Mouse (Mus musculus) T-cell, adult 2 months (primary cell): ENCODE measurements around the gene Trak1.
A peak's percentile ranks its signal among the peaks of the same experiment; 100 is the strongest.

Experiments used
- DNase-seq: peaks from one replicate; pipeline ENCODE4 v3.0.0; 2022; ENCODE audit warnings: low spot score

The Trak1 gene

DNA sequence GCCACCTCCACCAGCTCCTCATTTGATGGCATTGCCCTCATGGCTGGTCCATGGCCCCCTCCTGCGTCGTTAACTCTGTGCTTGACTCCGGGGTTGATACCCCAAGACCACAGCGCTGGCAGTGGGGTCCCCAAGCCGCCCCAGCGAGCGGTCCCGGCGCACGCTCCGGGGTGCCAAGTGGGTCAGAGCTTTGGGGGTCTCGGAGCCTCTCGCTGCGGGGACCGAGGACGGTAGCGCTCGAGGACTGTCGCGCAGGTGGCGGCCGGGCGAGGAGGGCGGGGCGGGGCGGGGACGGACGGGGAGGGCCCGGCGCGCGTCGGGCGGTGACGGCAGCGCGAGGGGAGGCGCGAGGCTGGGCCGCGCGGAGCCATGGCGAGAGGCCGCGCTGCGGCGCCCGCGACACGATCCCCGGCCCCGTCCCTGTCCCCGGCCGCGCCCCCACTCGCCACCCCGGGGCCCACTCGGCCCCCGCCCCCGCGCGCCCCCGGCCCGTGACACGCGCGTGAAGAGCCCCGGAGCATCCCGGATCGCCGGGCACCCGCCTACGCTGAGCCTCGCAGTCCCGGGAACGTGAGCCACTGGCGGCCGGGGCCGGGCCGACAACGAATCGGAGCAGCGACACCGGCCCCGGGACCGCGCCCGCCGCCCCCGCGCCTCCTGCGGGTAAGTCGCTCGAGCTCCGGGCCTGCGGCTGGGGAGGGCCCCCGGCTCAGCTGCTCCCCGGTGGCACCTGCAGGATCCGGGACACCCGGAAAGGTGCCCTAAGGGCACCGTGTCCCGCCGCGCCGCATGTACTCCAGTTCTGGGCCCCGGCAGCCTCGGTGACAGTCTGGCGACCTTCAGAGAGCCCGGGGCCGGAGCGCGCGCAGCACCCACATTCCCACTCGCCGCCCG lies at the start of gene Trak1:
TSS of gene Trak1 (plus strand) at position 332 of the 894 bp plus-strand sequence.
- peak; percentile 43 for DNase-seq

DNA sequence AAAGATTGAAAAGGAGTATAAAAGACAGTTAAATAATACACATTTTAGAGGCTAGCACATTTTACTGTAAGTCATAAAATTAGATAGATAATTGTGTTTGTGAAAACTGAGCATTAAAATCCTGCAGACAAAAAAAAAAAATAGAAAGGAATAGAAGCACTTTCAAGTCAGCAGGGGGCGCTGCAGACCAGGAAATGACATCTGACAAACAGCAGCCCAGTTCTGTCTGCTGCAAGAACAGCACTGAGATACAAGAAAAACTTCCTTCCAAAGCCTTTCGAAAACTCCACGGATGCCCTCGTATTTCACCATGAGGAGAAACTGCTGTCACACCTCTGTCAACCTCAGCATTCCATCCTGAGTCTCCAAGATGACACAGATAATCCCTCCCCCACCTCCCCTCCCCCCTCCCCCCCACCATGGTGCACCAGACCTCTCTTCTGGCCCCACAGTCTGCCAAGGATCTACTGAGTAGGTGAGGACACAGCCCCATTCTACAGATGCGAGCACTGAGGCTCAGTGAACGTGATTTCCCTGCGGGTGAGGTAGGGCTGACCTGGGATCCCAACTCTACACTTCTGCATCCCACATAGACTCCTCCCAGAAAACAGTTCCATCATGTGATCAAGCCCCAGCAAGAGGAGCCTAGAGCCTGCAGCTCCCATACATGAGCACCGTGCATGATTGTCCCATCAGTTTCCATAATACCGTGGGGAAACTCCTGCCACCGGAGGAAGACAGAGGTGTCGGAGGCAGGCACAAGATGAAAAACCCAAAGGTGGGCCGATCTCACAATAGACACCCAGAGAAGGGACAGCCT lies 49.1 kb upstream of the Trak1 start:
- DNase-seq: peak; percentile 74

DNA sequence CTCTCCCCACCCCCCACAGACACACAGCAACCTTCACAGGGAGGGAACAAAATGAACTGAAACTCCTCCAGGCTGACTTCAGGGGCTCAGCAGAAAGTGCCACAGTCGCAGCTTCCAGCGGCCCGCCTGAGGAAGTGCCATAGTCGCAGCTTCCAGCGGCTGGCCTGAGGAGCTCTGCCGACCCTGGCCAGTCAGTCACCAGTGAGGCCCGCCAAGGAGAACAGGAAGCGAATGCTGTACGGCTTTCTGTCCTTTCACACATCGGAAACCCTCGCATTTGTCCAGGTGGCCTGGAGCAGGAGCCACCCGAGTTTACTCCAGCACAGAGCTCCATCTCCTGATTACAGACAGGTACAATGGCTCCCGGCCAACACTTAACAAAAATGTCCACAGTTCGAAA lies 47.5 kb upstream of the Trak1 start:
- DNase-seq: no peak

DNA sequence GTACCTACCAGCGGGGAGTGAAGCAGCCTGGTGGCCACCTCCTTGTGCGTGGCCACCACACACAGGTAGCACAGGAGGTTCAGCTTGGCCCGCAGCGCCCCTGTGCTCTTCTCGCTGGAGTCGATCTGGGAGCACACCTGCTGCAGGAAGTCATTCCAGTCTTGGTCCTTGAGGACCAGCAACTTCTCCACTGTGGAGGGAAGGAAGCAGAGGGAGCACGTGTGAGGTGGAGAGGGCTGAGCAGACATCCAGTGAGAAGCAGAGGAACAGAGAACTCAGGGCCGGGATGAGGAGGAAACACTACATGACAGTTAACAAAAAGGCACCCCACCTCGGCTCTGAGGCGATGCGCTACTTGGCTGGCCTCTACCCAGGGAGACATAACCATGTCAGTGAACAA lies 46.4 kb upstream of the Trak1 start:
- no peak for DNase-seq

DNA sequence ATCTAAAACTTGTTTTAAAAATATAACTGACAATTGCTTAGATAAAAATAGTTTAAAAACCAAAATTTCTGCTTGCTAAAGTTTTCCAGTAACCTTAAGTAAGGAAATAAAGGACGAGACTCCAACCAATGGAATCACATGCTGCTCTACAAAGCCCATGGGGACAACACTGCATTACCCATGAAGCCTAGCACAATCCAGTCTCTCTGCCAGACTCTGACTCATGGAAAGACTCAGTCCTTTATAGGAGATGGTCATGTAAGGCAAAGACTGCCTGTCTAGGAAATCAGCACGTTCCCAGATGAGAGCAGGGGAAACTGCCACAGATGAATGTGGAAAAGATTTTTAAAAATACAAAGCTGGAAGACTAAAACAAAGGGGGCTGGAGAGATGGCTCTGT lies 43.3 kb upstream of the Trak1 start:
- no peak for DNase-seq

DNA sequence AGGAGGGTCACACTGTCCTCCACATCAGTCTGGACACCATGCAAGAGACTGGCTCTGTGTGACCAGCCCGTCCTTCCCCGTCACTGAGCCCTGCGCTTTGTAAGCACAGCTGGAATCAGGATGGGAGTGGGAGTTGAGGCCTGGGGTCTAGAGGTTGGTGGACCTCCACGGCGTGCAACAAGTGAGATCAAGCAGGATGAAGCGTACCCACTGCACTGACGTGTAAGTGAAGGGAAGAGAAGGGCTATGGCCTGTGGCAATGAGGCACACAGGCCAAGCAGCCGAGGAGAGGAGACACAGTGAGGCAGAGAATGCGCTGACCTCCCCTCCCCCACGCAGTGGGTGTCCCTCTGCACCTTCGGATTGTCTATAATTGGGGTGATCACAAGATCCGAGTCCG lies 42.5 kb upstream of the Trak1 start:
- no peak for DNase-seq

DNA sequence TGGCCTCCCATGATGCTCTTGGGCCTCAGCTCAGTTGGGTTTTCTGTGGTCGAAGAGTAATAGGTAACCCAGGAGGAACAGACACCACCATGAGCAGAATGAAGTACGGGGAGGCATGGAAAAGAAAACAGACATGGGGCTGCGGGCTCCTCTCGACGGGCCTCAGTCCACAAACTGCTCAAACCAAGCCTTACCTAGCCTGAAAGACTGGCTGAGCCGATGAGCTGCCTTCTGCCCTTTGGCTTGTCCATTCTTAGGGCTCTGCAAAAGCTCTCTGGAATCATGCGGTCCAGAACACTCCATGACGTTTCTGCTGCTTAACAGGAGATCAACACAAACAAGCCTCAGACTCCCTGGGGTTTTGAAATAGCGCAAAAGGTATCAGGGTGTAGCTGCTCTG lies 40.2 kb upstream of the Trak1 start:
- DNase-seq: no peak

DNA sequence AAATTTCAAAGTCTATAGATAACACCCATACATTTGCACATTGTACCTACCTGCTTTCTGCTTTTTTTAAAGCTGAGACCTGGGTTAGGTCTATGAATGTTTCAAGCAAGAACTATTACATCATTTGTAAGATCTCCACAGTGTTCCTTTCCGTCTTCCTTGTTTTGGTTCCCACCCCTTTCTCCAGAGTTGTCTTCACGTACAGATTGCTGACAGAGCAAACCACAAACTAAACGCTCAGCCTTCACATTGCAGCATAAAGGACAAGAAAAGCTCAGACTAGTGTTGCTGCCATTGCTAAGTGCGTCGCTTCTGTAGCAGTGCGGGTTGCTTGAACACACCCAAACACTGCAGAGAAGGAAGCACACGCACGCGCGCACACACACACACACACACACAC lies 32.0 kb upstream of the Trak1 start:
- no peak for DNase-seq

DNA sequence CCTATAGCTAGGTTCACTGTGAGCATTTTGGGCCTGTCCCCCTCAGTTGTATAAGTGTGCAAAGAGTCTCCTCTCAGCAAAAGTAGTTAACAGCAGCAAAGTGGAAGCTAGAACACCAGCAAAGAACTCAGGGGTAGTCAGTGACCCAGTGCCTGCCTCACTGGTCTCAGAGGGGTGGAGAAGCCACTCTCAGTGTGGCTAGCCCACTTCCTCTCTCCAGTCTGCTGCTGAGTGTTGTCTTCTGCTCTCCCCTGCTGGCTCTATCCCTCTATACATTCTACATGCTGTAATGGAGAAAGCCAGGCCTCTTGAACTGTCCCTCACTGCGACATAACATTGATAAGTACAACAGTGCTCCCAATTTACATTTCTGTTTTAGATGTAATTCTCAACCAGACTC lies 26.2 kb upstream of the Trak1 start:
- no peak for DNase-seq

DNA sequence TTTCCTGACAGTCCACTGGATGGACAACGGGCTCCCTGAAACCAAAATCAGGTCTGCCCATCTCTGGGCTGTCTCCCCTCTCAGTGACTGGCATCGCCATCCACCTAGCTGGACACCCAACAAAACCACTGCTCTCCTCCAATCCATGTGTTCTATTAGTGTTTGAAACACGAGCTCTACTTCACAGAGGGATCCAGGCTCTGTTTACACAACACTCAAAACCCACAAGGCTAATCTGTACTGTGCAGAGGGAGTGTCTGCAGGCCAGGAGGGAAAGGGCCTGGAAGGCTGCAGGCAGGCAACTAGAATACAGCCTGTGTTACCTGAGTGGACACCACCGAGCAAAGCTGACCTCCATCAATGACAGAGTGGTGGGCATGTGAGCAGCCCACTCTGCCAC lies 25.7 kb upstream of the Trak1 start:
- DNase-seq: no peak

DNA sequence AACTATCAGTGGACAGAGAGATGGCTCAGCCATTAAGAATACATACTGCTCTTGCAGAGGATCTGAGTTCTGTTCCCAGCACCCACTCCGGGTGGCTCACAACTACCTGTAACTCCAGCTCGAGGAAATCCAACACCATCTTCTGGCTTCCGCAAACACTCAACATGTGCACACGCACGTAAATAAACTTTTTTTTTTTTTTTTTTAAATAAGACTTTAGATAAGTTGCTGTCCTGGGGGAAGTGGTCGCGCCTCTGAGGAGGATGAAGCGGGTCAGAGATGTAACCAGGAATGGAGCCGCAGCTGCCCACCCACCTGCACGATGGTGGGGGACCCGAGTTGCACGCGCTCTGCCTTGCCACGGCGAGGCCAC lies 20.6 kb upstream of the Trak1 start:
- no peak for DNase-seq

DNA sequence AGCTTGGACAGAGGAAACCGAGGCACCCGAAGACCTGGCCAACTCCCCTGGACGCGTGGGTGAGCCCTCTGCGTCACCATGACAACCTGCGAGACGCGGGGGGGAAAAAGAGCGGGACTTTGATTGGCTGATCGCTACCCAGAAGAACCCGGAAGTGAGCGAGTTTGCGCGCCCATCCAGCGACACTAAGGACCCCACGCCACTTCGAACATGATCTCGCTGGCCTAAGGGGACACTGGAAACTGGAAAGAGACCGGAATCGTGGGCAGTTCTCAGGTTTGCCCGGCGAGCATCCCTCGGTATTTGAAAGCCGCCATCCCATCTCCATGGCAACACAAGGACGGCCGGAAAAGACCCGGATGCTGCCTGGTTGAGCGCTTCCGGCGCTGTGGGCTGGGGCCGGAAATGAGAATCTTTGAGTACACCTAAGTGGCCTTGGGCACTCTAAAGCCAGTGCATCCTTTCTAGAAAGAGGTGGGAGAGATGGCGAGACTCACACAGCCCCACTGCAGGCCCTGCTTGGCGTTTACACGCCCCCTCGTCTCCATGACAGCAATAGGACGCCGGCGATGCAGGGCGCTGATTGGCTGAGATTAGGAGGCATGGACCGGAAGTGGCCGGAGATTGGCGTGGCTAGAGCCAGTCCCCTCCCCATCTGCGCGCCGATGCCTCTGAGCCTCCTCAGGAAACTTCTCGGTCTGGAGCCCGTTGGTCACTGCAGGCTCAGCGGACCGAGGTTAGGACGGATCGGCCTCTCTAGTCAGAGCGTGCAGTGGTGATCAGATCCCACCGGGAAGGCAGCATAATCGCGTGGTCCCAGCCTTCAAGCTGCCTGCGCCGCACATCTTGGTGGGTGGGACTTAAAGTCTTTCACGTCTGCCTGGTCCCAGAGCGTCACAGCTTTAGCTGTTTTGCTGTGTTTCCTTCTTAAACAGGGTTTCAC lies 19.9 kb upstream of the Trak1 start, which contains the start of gene Ulk4:
TSS of gene Ulk4 (minus strand) at position 80 of the 943 bp plus-strand sequence.
- peak; percentile 85 for DNase-seq

DNA sequence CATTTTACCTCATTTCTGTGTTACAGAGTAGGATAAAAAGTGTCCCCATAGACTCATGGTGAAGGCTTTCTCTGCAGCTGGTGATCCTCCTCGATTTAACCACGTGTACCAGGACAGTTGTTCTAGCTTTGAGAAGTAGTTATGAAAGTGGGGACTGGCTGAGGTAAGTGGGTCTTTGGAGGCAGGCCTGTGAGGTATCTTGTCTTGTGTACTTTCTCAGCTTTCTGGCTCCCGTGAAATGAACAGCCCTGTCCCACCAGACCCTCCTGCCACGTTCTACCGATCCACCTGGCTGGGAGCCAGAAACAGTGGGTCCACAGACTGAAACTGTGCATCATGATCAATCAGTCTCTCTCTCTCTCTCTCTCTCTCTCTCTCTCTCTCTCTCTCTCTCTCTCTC lies 18.1 kb upstream of the Trak1 start:
- no peak for DNase-seq

DNA sequence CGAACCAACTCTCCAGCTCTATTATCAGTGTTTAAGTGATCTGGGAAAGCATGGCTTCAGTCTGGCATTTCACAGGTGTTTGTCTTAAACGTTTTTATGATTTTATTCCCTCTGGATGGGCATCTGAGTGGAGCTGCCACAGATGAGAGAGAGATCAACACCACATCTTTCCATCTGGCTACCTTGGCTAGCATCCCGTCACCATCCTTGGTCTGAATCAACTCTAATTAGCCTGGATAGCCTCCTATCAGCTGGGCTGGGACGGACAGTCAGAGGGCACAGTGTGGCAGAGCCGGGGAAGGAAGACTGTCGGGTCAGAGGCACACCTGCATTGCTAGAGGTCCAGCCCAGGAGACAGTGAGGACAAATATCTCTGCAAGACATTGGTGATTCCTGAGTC lies 15.4 kb upstream of the Trak1 start:
- no peak for DNase-seq

DNA sequence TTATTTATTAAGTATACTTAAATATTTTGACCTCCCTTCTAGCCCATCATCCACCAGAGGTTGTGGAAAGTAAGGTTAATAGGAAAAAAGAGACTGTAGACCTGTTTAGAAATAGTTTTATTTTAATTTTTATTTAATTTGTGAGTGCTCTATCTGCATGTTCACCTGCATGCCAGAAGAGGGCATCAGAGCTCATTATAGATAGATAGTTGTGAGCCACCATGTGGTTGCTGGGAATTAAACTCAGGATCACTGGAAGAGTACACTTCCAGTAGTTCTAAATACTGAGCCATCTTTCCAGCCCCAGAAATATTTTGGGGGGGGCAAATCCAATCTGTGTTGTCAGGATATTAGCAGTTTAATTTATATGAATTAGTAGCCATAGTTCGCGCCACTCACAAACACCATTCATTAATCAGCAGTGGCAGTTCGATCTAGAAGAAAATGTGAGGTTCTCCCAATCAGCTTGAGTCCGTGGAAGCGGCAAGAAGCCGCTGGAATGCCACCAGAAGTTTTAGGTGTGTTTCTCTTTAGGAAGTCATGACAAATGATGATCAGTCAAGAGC lies 13.6 kb upstream of the Trak1 start:
- DNase-seq: no peak

DNA sequence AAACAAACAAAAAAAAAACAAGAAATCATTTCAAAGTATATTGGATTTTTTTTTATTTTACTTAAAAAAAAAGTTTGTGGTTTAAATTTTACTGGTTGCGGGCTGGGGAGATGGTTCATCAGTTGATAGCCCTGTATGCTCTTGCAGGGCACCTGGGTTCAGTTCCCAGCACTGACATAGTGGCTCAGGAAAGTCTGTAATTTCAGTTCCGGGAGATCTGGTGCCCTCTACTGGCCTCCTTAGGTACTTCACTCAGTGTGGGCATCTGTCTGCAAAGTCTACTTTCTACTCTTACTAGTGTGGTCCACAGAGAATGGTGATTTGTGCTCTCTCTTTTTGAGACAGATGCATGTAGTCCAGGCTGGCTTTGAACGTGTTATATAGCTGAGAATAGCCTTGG lies 12.9 kb upstream of the Trak1 start:
- DNase-seq: peak; percentile 62

DNA sequence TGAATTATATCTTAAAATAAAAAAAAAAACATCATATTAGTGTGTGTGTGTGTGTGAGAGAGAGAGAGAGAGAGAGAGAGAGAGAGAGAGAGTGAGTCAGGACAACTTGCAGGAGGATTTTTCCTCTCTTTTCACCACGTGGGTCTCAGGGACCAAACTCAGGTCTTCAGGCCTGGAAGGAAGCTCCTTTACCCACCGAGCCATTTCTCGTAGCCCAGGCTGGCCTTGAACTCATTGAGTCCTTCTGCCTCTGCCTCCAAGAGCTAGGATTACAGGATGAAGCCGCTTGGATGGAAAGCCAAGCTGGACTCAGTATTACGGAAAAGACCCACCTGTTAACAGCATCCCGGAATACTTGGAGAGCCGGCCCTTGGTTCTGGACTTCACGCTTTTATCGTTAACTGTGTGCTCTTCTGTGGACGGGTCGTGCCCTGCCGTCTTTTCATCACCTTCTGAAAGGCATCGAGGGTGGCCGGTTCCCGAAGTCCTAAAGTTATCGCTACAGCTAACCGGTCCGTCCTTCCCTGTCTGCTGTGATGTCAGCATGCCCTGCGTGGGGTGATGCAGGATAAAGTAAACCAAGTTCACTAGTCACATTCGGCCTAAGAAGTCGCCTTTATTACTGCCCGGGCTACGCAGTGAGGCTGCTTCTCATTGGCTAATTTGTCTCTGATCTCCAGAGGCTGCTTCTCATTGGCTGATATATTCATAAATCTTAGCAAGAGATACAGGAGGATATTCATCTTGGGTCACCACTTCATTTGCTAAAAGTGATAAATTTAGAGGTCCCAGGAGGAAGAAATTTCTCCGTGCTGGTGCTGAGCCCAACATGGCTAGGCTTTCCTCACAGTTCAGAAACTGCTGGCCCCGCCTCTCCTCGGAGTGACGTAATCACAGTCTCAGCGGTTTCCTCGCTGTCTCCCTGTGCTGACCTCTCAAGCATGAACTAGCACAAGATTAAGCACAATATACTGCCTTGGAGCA lies 11.7 kb upstream of the Trak1 start:
- DNase-seq: peak; percentile 71

DNA sequence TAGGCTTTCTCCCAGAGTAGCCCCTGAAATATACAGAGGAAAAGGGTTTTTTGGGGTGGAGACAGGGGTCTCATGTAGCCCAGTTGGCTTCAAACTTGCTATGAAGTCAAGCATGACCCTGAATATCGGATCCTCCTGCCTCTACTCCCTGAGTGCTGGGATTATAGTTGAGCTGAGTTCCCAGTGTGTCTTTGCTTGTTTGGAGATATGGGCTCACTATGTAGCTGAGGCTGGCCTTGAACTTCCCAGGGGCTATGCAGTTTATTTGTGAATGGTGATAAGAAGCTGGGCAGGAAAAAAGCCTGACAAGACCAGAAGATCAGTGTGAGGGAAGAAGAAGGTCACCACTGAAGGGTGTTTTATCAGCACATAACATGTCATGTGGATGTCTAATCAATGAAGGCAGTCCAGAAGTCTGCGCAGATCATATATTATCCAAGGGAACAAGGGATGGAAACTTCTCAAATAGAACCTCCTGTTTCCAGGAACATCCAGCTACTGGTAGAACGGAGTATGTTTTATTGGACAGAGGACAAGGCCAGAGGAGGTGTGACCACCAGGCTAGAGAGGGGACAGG lies 10.9 kb upstream of the Trak1 start:
- DNase-seq: no peak

DNA sequence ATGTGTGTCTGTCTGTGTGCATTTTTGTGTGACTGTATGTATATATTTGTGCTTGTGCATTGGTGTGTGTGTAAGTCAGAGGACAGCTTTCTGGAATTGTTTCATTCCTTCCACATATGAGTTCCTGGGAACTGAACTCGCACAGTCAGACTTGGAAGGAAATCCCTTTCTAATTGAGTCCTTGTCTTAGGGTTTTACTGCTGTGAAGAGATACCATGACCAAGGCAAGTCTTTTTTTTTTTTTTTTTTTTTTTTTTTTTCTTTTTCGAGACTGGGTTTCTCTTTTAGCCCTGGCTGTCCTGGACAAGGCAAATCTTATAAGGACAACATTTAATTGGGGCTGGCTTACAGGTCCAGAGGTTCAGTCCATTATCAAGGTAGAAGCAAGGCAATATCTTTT lies 6.0 kb upstream of the Trak1 start:
- DNase-seq: no peak

DNA sequence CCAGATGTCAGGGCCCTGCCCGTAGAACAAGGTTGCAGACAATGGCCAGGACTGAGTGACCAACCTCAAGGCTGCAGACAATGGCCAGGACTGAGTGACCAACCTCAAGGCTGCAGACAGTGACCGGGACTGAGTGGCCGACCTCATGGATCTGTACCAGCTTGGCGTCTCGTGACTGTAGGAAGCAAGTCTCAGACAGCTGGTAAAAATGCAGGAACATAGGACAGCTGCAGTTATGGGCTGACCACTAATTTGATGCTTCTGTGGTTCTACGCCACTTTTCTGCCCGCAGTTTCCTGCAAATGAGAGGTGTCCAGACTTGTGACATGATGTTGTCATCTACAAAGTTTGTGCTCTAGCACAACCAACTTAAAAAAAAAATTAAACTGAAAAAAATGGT lies 4.1 kb upstream of the Trak1 start:
- DNase-seq: no peak
